Mouse (Mus musculus) spleen, adult 18-20 months (tissue): ENCODE results near the gene Ovol1.
A peak's percentile ranks its signal among the peaks of the same experiment; 100 is the strongest.

Experiments used
- DNase-seq, 2 experiments: peaks; one replicate each; pipeline ENCODE4 v3.0.0; 2022; ENCODE audit warnings: mixed read lengths in 2 of 2

Ovol1 gene

GRCm38 (mm10) chr19:5516906-5517505 lies 43.4 kb downstream of the Ovol1 start:
- DNase-seq = no peak

GRCm38 (mm10) chr19:5515840-5516777 lies 44.3 kb downstream of the Ovol1 start:
- DNase-seq = no peak

GRCm38 (mm10) chr19:5513005-5513349 lies 47.5 kb downstream of the Ovol1 start:
- no peak for DNase-seq

GRCm38 (mm10) chr19:5512091-5513004 lies 48.1 kb downstream of the Ovol1 start:
- peak; percentile 29 to 35 for DNase-seq

GRCm38 (mm10) chr19:5511074-5511632 lies 49.3 kb downstream of the Ovol1 start:
- no peak for DNase-seq

GRCm38 (mm10) chr19:5510031-5511026 lies 50.1 kb downstream of the Ovol1 start, which contains the start of gene Snx32:
Gene Snx32, minus strand, starts transcription at chr19:5510538.
- DNase-seq = peak; percentile 93 to 96

- DNase-seq = no peak
These were observed 56.8 kb downstream of the Ovol1 start, which contains the start of gene 1700020D05Rik for GRCm38 (mm10) chr19:5503687-5504086. Gene 1700020D05Rik, minus strand, starts transcription at chr19:5503787.

GRCm38 (mm10) chr19:5500330-5500875 lies 60.0 kb downstream of the Ovol1 start:
- no peak for DNase-seq
